Mouse (Mus musculus): ENCODE measurements at regions not wholly inside any gene's neighbourhood (a gene's known extent, or its start where the extent isn't known, plus 50 kb on each side); places are given as distances from the start of the nearest gene placed in this dataset.

GRCm38 (mm10) chr9:100194604-100195444 lies 291.8 kb downstream of the Il20rb start:
- DNase-seq (ENCODE audit: low read depth, low spot score): peak; percentile 20

GRCm38 (mm10) chr9:100194158-100194557 lies 292.4 kb downstream of the Il20rb start:
- DNase-seq (ENCODE audit: low read depth, low spot score): no peak

- DNase-seq (ENCODE audit: low read depth, low spot score): no peak
Measured at GRCm38 (mm10) chr9:100184081-100184480, 302.5 kb downstream of the Il20rb start.

GRCm38 (mm10) chr9:100176291-100176690 lies 300.3 kb upstream of the Sox14 start:
- no peak for DNase-seq (ENCODE audit: low read depth, low spot score)

- no peak for DNase-seq (ENCODE audit: low read depth, low spot score)
Measured at GRCm38 (mm10) chr9:100166256-100166655, 290.3 kb upstream of the Sox14 start.

GRCm38 (mm10) chr9:100161961-100162360 lies 286.0 kb upstream of the Sox14 start:
- DNase-seq (ENCODE audit: low read depth, low spot score): no peak

Measured in 3T3-L1 (cell line).